8 mouse cellular contexts compared by ENCODE assay signal in genomic region chr14:67135221-67136140, GRCm38 (mm10).
DNase-seq lines count a peak whose midpoint lies in the region; ATAC-seq and TF ChIP-seq lines count a peak whose summit lies in the region.
"Had no signal": no experiment of that assay in that cellular context is flagged by ENCODE, and none has a peak within 500 bp of the region (broad histone marks: within the 10 kb centered on the region; RNA-seq: fewer than 3 reads in every experiment).

No protein-coding gene starts in this region.

- H3K9ac ChIP-seq in heart, embryonic 14.5 days (ENCODE audit: low read length), result peak overlapping the region; percentile 23
- peak overlapping the region; percentile 4; the same call in 1 of the 2 replicates for H3K9ac ChIP-seq in kidney, embryonic 16.5 days (replicated peaks; ENCODE audit: low read length)
- no peak overlapping the region for H3K9ac ChIP-seq in liver, postnatal 0 days (replicated peaks)

- H3K4me2 ChIP-seq in heart, embryonic 14.5 days (ENCODE audit: low read length), result peak overlapping the region; percentile 41
- H3K4me2 ChIP-seq in kidney, embryonic 16.5 days (replicated peaks; ENCODE audit: low read depth, low read length), result peak overlapping the region; percentile 31
- peak overlapping the region; percentile 13; the same call in 1 of the 2 replicates for H3K4me2 ChIP-seq in liver, postnatal 0 days (ENCODE audit: low read depth, low read length)

- peaks cover 29% of the 10 kb centered on the region for H3K4me1 ChIP-seq in forebrain, embryonic 10.5 days
- H3K4me1 ChIP-seq in heart, embryonic 14.5 days (ENCODE audit: control insufficient read depth in 2 of 2, insufficient read depth in 2 of 2, low read length in 2 of 2), result peaks cover 27 to 33% of the 10 kb centered on the region in 2 experiments
- peaks cover 20% of the 10 kb centered on the region for H3K4me1 ChIP-seq in kidney, embryonic 16.5 days (ENCODE audit: insufficient read depth, low read length)
- no peaks in the 10 kb centered on the region for H3K4me1 ChIP-seq in liver, postnatal 0 days (ENCODE audit: insufficient read depth)

- H3K27ac ChIP-seq in forebrain, embryonic 10.5 days, result peak overlapping the region; percentile 77
- H3K27ac ChIP-seq in heart, embryonic 14.5 days (replicated peaks in 1 of 2; ENCODE audit: control insufficient read depth in 1 of 2, insufficient read depth in 1 of 2, low read depth in 2 of 2, low read length in 2 of 2), result peak overlapping the region; percentile 64 to 74
- peak overlapping the region; percentile 70 for H3K27ac ChIP-seq in kidney, embryonic 16.5 days (ENCODE audit: low read length)
- no peak overlapping the region for H3K27ac ChIP-seq in liver, postnatal 0 days (ENCODE audit: low read depth)
- H3K27ac ChIP-seq: macrophage had no signal

- no peaks in the 10 kb centered on the region for H3K9me3 ChIP-seq in forebrain, embryonic 10.5 days
- H3K9me3 ChIP-seq in heart, embryonic 14.5 days (ENCODE audit: control insufficient read depth, low read length), result no peaks in the 10 kb centered on the region
- no peaks in the 10 kb centered on the region for H3K9me3 ChIP-seq in kidney, embryonic 16.5 days (ENCODE audit: low read length)
- H3K9me3 ChIP-seq in liver, postnatal 0 days (ENCODE audit: low read length), result no peaks in the 10 kb centered on the region

- H3K4me3 ChIP-seq in forebrain, embryonic 10.5 days, result no peak overlapping the region
- H3K4me3 ChIP-seq in heart, embryonic 14.5 days (ENCODE audit: control insufficient read depth in 1 of 2, insufficient read depth in 1 of 2, low read depth in 1 of 2, low read length in 2 of 2), result no peak overlapping the region
- H3K4me3 ChIP-seq in kidney, embryonic 16.5 days (ENCODE audit: low read length), result no peak overlapping the region
- H3K4me3 ChIP-seq in liver, postnatal 0 days (ENCODE audit: low read depth, low read length), result no peak overlapping the region

- H3K27me3 ChIP-seq in forebrain, embryonic 10.5 days (ENCODE audit: poor library complexity, severe bottlenecking), result no peaks in the 10 kb centered on the region; the same call in 1 of the 2 replicates
- no peaks in the 10 kb centered on the region for H3K27me3 ChIP-seq in heart, embryonic 14.5 days (ENCODE audit: control insufficient read depth, insufficient read depth, low read length)
- H3K27me3 ChIP-seq in kidney, embryonic 16.5 days (ENCODE audit: insufficient read depth, low read length), result no peaks in the 10 kb centered on the region
- no peaks in the 10 kb centered on the region for H3K27me3 ChIP-seq in liver, postnatal 0 days (ENCODE audit: insufficient read depth, low read length)

- no peak for TF ChIP-seq CTCF in liver, postnatal 0 days (IDR thresholded peaks at IDR 0.05; ENCODE audit: low read depth)

- WGBS in forebrain, embryonic 10.5 days, result 39% methylated on average over 18 of the region's 18 CpGs
- 14% methylated on average over 18 of the region's 18 CpGs for WGBS in heart, embryonic 14.5 days
- 41% methylated on average over 18 of the region's 18 CpGs for WGBS in kidney, embryonic 16.5 days
- 31% methylated on average over 18 of the region's 18 CpGs for WGBS in liver, postnatal 0 days (ENCODE audit: insufficient replicate concordance)

- H3K36me3 ChIP-seq in forebrain, embryonic 10.5 days (replicated peaks), result no peaks in the 10 kb centered on the region
- H3K36me3 ChIP-seq in heart, embryonic 14.5 days (ENCODE audit: control insufficient read depth, insufficient read depth, low read length), result no peaks in the 10 kb centered on the region
- no peaks in the 10 kb centered on the region for H3K36me3 ChIP-seq in kidney, embryonic 16.5 days (ENCODE audit: insufficient read depth, low read length)
- H3K36me3 ChIP-seq in liver, postnatal 0 days (replicated peaks; ENCODE audit: insufficient read depth, low read length), result no peaks in the 10 kb centered on the region

- no peak for TF ChIP-seq EP300 in liver, postnatal 0 days (IDR thresholded peaks at IDR 0.05; ENCODE audit: low read depth)

- DNase-seq in brain, adult 2 months (ENCODE audit: low read depth, low spot score), result peak; percentile 96
- no peak for DNase-seq in forebrain, embryonic 10.5 days (ENCODE audit: extremely low spot score, low spot score)
- peak; percentile 16 for DNase-seq in liver, postnatal 0 days
- peak; percentile 51 for DNase-seq in ovary, postnatal 36 days (ENCODE audit: low spot score)

- ATAC-seq in heart, embryonic 14.5 days (ENCODE audit: insufficient number of reproducible peaks, insufficient read depth, low FRiP score, low read depth), result peak; percentile 82
- peak; percentile 94 for ATAC-seq in kidney, embryonic 16.5 days (ENCODE audit: low FRiP score, low TSS enrichment)
- no peak for ATAC-seq in liver, postnatal 0 days
- ATAC-seq in megakaryocyte progenitor cell, adult 5-6 weeks (replicated peaks; ENCODE audit: poor library complexity), result no peak

Comparison
In these comparisons a context has a peak if more than half of its experiments do, and no peak if none do; other contexts are left out.
1. ATAC-seq: peak in heart, embryonic 14.5 days (single experiment) and kidney, embryonic 16.5 days (single experiment); none in liver, postnatal 0 days (single experiment) and megakaryocyte progenitor cell, adult 5-6 weeks (single experiment).
2. Peak in every context shown above with its lines, with median percentiles within 50 percentile points of each other: H3K4me2 ChIP-seq.